Mouse (Mus musculus) C2C12 (cell line): ENCODE measurements around the gene Fbxl13. TPM values are rescaled to one million over a fixed set of nuclear protein-coding genes. Genes with fewer than 3 reads are reported as not detected.

Experiments used
- H3K27me3 ChIP-seq: one replicate; pipeline ENCODE4 v1.6.1; 2011; ENCODE audit not compliant: control insufficient read depth, insufficient read depth, insufficient read length
- H3K36me3 ChIP-seq: one replicate; pipeline ENCODE4 v1.6.1; 2011; ENCODE audit not compliant: control insufficient read depth, insufficient read depth
- H3K4me3 ChIP-seq: one replicate; pipeline ENCODE4 v1.5.1; 2011; ENCODE audit warnings: mild to moderate bottlenecking, control low read depth; ENCODE audit not compliant: poor library complexity, insufficient read depth, severe bottlenecking
- H3K79me2 ChIP-seq: one replicate; pipeline ENCODE4 v1.6.1; 2011; ENCODE audit not compliant: control insufficient read depth, insufficient read depth
- H3K79me3 ChIP-seq: one replicate; pipeline ENCODE4 v1.6.1; 2011; ENCODE audit warnings: low read depth, control low read depth
- H3ac ChIP-seq: one replicate; pipeline ENCODE3; 2011; ENCODE audit warnings: low read depth; ENCODE audit not compliant: control insufficient read depth, insufficient read length
- CEBPB ChIP-seq: IDR thresholded peaks from one replicate; pipeline ENCODE4 v1.6.1; 2011; ENCODE audit warnings: low read depth, mild to moderate bottlenecking, control low read depth, moderate library complexity
- CTCF ChIP-seq: IDR thresholded peaks from one replicate; pipeline ENCODE4 v1.5.1; 2011; ENCODE audit not compliant: control insufficient read depth, insufficient read depth, insufficient read length
- FOSL1 ChIP-seq: IDR thresholded peaks from one replicate; pipeline ENCODE4 v1.8.0; 2011; ENCODE audit warnings: mild to moderate bottlenecking, low read length; ENCODE audit not compliant: poor library complexity, insufficient read depth, severe bottlenecking
- MAX ChIP-seq: IDR thresholded peaks from one replicate; pipeline ENCODE4 v1.6.1; 2011; ENCODE audit warnings: mild to moderate bottlenecking, control low read depth
- MYOD1 ChIP-seq: IDR thresholded peaks from one replicate; pipeline ENCODE4 v1.6.1; 2011; ENCODE audit warnings: low read depth; ENCODE audit not compliant: control insufficient read depth, insufficient read length
- MYOG ChIP-seq: IDR thresholded peaks from one replicate; pipeline ENCODE4 v1.6.1; 2011; ENCODE audit not compliant: control insufficient read depth, insufficient read length; ENCODE audit errors: extremely low read depth
- USF1 ChIP-seq: IDR thresholded peaks from one replicate; pipeline ENCODE4 v1.6.1; 2011; ENCODE audit warnings: low read depth, mild to moderate bottlenecking, control low read depth, moderate library complexity
- polyA plus RNA-seq: library from polyadenylated mRNA; unstranded; fragments of >200 nt; fragmentation: generic; extraction: Trizol; gene quantifications from one replicate; pipeline ENCODE4 v1.2.1, GENCODE M21; 2012; ENCODE audit warnings: missing spikeins

Gene Fbxl13
- polyA plus RNA-seq, 1 experiment: 0.07 TPM

DNA sequence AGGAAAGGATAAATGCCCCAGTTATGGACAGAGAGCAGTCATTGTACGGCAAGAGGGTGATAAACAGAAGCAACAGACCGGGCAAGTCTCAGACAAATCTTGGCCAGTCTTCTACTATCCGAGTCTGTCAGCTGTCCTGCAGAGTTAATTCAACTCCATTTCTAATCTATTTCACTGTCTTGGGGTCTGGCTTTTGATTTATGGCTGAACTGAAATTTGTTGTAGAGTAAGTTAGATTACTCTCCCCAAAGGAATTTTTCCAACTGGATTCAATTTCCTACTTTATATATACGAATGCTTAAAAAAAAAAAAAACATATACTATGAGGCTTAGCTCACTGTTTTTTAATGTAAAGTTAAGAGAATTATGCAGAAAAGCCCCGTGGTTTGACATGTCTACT lies 158.6 kb downstream of the Fbxl13 start:
- TF ChIP-seq MYOG: no peak
- peak; percentile 6 for TF ChIP-seq MYOD1
- no peak overlapping the region for H3ac ChIP-seq
- no peaks in the 10 kb centered on the region for H3K79me3 ChIP-seq
- H3K79me2 ChIP-seq: no peaks in the 10 kb centered on the region
- no peaks in the 10 kb centered on the region for H3K27me3 ChIP-seq
- no peak overlapping the region for H3K4me3 ChIP-seq
- no peaks in the 10 kb centered on the region for H3K36me3 ChIP-seq

DNA sequence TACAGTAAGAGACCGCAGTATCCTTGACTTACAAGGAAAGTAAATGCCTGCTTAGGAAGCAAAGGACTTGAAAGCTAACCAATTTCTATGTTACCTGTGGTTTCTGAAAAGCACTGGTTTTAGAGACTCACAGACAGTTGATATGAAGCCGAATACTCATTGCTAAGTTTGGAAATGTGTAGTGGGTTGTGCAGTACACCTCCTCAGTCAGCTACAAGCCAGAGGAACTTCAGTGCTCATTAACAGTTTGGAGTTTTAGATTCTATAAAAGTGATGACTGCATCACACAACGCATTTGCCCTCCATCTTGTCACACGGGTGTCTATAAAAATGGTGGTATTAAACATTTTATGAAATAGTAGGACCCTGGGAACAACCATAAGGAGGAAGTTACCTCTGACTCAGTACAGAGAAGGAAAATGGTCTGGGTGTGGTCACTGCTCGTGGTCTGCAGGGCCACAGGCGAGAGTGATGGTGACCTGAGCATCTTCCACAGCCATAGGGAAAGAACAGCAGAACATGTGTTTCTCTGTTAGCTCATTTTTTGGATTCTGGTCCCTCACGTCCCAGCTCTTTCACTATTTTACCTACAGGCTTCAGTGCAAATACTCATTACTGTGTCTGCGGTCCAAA lies 160.1 kb downstream of the Fbxl13 start:
- Histone ChIP-seq H3K79me2 (no peaks in the 10 kb centered on the region), H3K27me3 (no peaks in the 10 kb centered on the region), H3ac (no peak overlapping the region), H3K79me3 (no peaks in the 10 kb centered on the region), H3K4me3 (no peak overlapping the region), H3K36me3 (peaks cover 7% of the 10 kb centered on the region)
- TF ChIP-seq CEBPB: no peak
- TF ChIP-seq USF1: no peak
- TF ChIP-seq MYOG: no peak
- no peak for TF ChIP-seq FOSL1
- TF ChIP-seq MYOD1: no peak
- no peak for TF ChIP-seq MAX
- no peak for TF ChIP-seq CTCF

DNA sequence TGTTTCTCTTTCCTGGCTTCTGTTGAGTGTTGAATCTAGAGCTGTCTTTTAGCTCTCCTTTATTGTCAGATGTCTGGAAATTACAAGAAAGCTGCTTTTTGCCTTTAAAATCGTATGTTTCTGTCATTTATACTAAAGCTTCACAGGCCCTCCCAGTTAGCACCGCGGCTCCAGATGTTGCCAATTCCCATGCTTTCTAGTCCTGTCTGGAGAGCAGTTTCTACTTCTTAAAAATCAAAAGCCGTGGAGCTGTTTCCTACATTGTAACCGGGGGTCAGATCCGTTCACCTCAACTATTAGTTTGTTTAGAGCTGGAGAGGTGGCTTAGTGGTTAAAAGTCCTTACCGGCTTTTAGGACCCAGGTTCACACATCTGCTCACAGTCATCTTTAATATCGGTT lies 162.2 kb downstream of the Fbxl13 start:
- Histone ChIP-seq H3ac (no peak overlapping the region), H3K4me3 (no peak overlapping the region), H3K27me3 (no peaks in the 10 kb centered on the region), H3K36me3 (peaks cover 13% of the 10 kb centered on the region), H3K79me2 (no peaks in the 10 kb centered on the region), H3K79me3 (no peaks in the 10 kb centered on the region)
- TF ChIP-seq CTCF: no peak
- no peak for TF ChIP-seq MYOD1
- TF ChIP-seq USF1: no peak
- no peak for TF ChIP-seq MAX
- no peak for TF ChIP-seq FOSL1
- TF ChIP-seq MYOG: no peak
- TF ChIP-seq CEBPB: no peak

DNA sequence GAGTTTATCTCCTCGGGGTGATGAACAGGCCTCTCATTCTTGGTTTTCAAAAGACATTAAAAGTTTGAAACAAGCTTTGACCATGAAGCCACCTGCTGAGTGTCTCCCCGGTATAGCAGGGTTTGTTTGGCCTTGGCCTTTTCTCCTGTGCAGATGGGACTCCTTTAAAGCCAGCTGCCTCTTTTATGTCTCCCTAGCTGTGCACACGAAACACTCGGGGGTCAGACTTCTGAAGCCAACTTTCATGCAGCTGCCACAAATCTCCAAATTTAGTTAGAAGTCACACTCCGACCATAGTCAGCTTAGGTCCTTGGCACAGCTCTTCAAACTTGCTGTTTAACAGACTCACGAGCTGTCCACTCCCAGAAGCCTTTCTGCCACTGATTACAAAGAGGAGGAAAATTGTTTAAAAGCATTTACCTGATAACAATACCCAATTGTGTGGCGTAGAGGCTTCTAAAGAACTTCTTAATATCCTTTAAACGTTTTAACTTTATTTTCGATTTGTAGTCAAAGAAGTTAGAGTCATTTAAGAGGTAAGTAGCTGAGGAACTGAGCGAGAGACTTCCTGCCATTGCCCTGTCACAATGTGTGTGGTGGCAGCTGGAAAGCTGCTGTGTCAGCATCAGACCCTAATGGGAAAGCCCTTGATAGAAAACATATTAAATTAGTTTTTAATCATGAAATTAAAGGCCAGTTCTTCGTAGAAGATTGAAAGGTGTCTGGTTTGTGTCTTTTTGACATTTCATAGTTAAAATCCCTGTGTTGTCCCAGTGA lies 162.8 kb downstream of the Fbxl13 start:
- Histone ChIP-seq H3K36me3 (peaks cover 13% of the 10 kb centered on the region), H3K4me3 (no peak overlapping the region), H3K79me2 (no peaks in the 10 kb centered on the region), H3K27me3 (no peaks in the 10 kb centered on the region), H3K79me3 (no peaks in the 10 kb centered on the region), H3ac (no peak overlapping the region)
- TF ChIP-seq MYOG (no peak), FOSL1 (no peak)

DNA sequence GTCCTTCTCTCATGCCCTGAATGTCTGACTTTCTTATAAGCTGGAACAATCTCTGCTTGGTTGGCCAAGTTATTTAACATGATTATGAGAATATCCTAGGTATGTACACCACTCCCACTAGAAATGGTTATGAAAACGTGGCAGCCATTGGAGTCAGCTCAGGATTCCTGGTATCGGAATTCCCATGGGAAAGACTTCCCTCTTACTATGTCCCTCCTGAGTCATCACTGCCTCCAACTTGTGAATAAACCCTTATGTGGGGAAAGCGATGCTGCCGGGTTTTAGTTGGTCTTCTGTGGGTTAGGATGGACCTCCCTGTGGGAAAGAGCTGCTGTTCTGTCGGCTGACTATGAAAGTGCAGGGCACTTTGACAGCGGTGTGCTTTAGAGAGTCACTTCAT lies 163.9 kb downstream of the Fbxl13 start:
- no peaks in the 10 kb centered on the region for H3K79me2 ChIP-seq
- TF ChIP-seq MYOG: no peak
- no peak for TF ChIP-seq USF1
- TF ChIP-seq FOSL1: no peak

DNA sequence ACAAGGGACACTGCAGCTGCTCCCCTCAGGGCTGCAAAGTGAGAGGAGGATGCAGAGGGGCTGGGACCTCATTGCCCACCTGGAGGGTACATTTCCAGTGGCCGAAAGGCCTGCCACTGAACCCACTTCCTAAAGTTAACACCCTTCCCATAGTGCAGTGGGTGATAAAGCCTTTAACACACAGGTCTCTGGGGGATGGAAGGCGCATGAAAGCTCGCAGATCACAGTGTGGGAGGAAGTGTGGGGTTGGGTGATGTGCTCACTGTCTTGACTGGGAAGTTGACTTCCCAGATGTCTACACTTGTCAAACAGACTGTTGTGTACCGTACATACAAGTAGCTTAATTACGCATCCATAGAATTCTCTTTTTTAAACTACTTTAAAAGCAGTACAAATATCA lies 165.7 kb downstream of the Fbxl13 start:
- H3ac ChIP-seq: no peak overlapping the region

More for the DNA sequence above, 163.9 kb downstream of the Fbxl13 start:
- H3K36me3 ChIP-seq: peaks cover 13% of the 10 kb centered on the region
- no peaks in the 10 kb centered on the region for H3K79me3 ChIP-seq
- H3K27me3 ChIP-seq: no peaks in the 10 kb centered on the region
- H3ac ChIP-seq: no peak overlapping the region
- H3K4me3 ChIP-seq: no peak overlapping the region

More for the DNA sequence above, 165.7 kb downstream of the Fbxl13 start:
- Histone ChIP-seq H3K27me3 (no peaks in the 10 kb centered on the region), H3K36me3 (peaks cover 13% of the 10 kb centered on the region), H3K4me3 (no peak overlapping the region), H3K79me3 (no peaks in the 10 kb centered on the region), H3K79me2 (no peaks in the 10 kb centered on the region)
- TF ChIP-seq CEBPB (no peak), USF1 (no peak)
